ENCODE assay signal across 11 mouse cellular contexts in genomic region chr3:146311121-146311538, GRCm38 (mm10).
DNase-seq lines count a peak whose midpoint lies in the region; ATAC-seq and TF ChIP-seq lines count a peak whose summit lies in the region.
"Had no signal": no experiment of that assay in that cellular context is flagged by ENCODE, and none has a peak within 500 bp of the region (broad histone marks: within the 10 kb centered on the region; RNA-seq: fewer than 3 reads in every experiment).

No protein-coding gene starts in this region.

- H3K4me1 ChIP-seq in forebrain, embryonic 11.5 days (replicated peaks; ENCODE audit: control insufficient read depth, insufficient read depth, low read length): no peaks in the 10 kb centered on the region; the same call in 1 of the 2 replicates
- H3K4me1 ChIP-seq in forebrain, postnatal 0 days (ENCODE audit: insufficient read depth): no peaks in the 10 kb centered on the region
- H3K4me1 ChIP-seq in kidney, adult 2 months (ENCODE audit: control insufficient read depth, insufficient read depth, low read length): no peaks in the 10 kb centered on the region
- peaks cover 21% of the 10 kb centered on the region for H3K4me1 ChIP-seq in embryonic facial prominence, embryonic 13.5 days
- H3K4me1 ChIP-seq: liver, embryonic 15.5 days had no signal

- no peaks in the 10 kb centered on the region for H3K27me3 ChIP-seq in forebrain, embryonic 11.5 days (ENCODE audit: control insufficient read depth, insufficient read depth, low read length)
- no peaks in the 10 kb centered on the region for H3K27me3 ChIP-seq in forebrain, postnatal 0 days (ENCODE audit: insufficient read depth, low read length)
- no peaks in the 10 kb centered on the region for H3K27me3 ChIP-seq in kidney, adult 2 months (replicated peaks; ENCODE audit: control insufficient read depth, insufficient read depth, low read length)
- H3K27me3 ChIP-seq in embryonic facial prominence, embryonic 13.5 days: no peaks in the 10 kb centered on the region
- H3K27me3 ChIP-seq: liver, embryonic 15.5 days had no signal

- TF ChIP-seq POLR2A in kidney, adult 2 months (IDR thresholded peaks at IDR 0.05; ENCODE audit: low read depth, low read length): no peak

- H3K9me3 ChIP-seq in forebrain, embryonic 11.5 days (ENCODE audit: control insufficient read depth, low read length): no peaks in the 10 kb centered on the region
- H3K9me3 ChIP-seq in forebrain, postnatal 0 days (ENCODE audit: low read length): no peaks in the 10 kb centered on the region
- no peaks in the 10 kb centered on the region for H3K9me3 ChIP-seq in embryonic facial prominence, embryonic 13.5 days
- H3K9me3 ChIP-seq: liver, embryonic 15.5 days had no signal

- no peak overlapping the region for H3K4me3 ChIP-seq in forebrain, embryonic 11.5 days (ENCODE audit: low read depth, low read length)
- H3K4me3 ChIP-seq in forebrain, postnatal 0 days (ENCODE audit: low read depth, low read length): no peak overlapping the region
- H3K4me3 ChIP-seq in kidney, adult 2 months (ENCODE audit: insufficient read depth, low read depth, low read length): no peak overlapping the region
- H3K4me3 ChIP-seq in embryonic facial prominence, embryonic 13.5 days: no peak overlapping the region
- H3K4me3 ChIP-seq: liver, embryonic 15.5 days had no signal

- no peak for TF ChIP-seq CTCF in forebrain, postnatal 0 days (IDR thresholded peaks at IDR 0.05; ENCODE audit: low read depth)
- TF ChIP-seq CTCF in kidney, adult 2 months (conservative IDR thresholded peaks at IDR 0.05; ENCODE audit: insufficient read depth, insufficient read length, low read depth, low read length): no peak

- H3K36me3 ChIP-seq in forebrain, embryonic 11.5 days (ENCODE audit: control insufficient read depth, insufficient read depth, low read length): no peaks in the 10 kb centered on the region
- H3K36me3 ChIP-seq in forebrain, postnatal 0 days (ENCODE audit: insufficient read depth): no peaks in the 10 kb centered on the region
- no peaks in the 10 kb centered on the region for H3K36me3 ChIP-seq in kidney, adult 2 months (ENCODE audit: control insufficient read depth, insufficient read depth, low read length)
- H3K36me3 ChIP-seq in embryonic facial prominence, embryonic 13.5 days: no peaks in the 10 kb centered on the region
- H3K36me3 ChIP-seq: liver, embryonic 15.5 days had no signal

- WGBS in forebrain, embryonic 11.5 days: 6% methylated on average over 9 of the region's 9 CpGs
- 12% methylated on average over 9 of the region's 9 CpGs for WGBS in forebrain, postnatal 0 days
- WGBS in kidney, adult 2 months: 44% methylated on average over 9 of the region's 9 CpGs
- 3% methylated on average over 9 of the region's 9 CpGs for WGBS in embryonic facial prominence, embryonic 13.5 days

- no peak overlapping the region for H3K9ac ChIP-seq in forebrain, embryonic 11.5 days (ENCODE audit: low read length)
- no peak overlapping the region for H3K9ac ChIP-seq in forebrain, postnatal 0 days
- no peak overlapping the region; the same call in 1 of the 2 replicates for H3K9ac ChIP-seq in embryonic facial prominence, embryonic 13.5 days
- H3K9ac ChIP-seq: liver, embryonic 15.5 days had no signal

- H3K4me2 ChIP-seq in forebrain, embryonic 11.5 days (ENCODE audit: low read depth, low read length, severe bottlenecking): no peak overlapping the region
- no peak overlapping the region for H3K4me2 ChIP-seq in forebrain, postnatal 0 days (ENCODE audit: low read depth)
- peak overlapping the region; percentile 22; the same call in 1 of the 2 replicates for H3K4me2 ChIP-seq in embryonic facial prominence, embryonic 13.5 days
- H3K4me2 ChIP-seq: liver, embryonic 15.5 days had no signal

- ATAC-seq in forebrain, embryonic 11.5 days (replicated peaks; ENCODE audit: low FRiP score): peak; percentile 67
- no peak for ATAC-seq in forebrain, postnatal 0 days
- ATAC-seq in embryonic facial prominence, embryonic 13.5 days (ENCODE audit: insufficient number of reproducible peaks, insufficient read depth, low FRiP score, low TSS enrichment, low read depth): 0 out of 2 replicates have a peak, but pooled peaks have one; percentile 43

- H3K27ac ChIP-seq in forebrain, embryonic 11.5 days (ENCODE audit: low read depth, low read length): no peak overlapping the region
- H3K27ac ChIP-seq in forebrain, postnatal 0 days (ENCODE audit: low read depth, low read length): no peak overlapping the region
- H3K27ac ChIP-seq in kidney, adult 2 months (ENCODE audit: insufficient read depth, low read depth, low read length): no peak overlapping the region
- no peak overlapping the region for H3K27ac ChIP-seq in embryonic facial prominence, embryonic 13.5 days
- H3K27ac ChIP-seq: liver, embryonic 15.5 days had no signal

- DNase-seq in forebrain, embryonic 11.5 days (ENCODE audit: low spot score): peak; percentile 70
- no peak for DNase-seq in forebrain, postnatal 0 days
- peak; percentile 29 to 52 for DNase-seq in kidney, postnatal 4 days
- DNase-seq in kidney, adult 2 months: no peak
- DNase-seq in retina, postnatal 1 day: peak; percentile 84
- no peak for DNase-seq in heart, adult 9 months (ENCODE audit: low spot score in 2 of 2)
- DNase-seq in spleen, postnatal 4 days (ENCODE audit: low spot score in 2 of 2): no peak
- DNase-seq: cerebellum, postnatal 14 days; heart, adult 18-20 months had no signal

Comparison
In these comparisons a context has a peak if more than half of its experiments do, and no peak if none do; other contexts are left out.
1. DNase-seq: peak in forebrain, embryonic 11.5 days (single experiment), kidney, postnatal 4 days (2 of 2) and retina, postnatal 1 day (single experiment); none in forebrain, postnatal 0 days (single experiment), kidney, adult 2 months (single experiment), heart, adult 9 months (0 of 2) and spleen, postnatal 4 days (0 of 2).